Mouse (Mus musculus) kidney, embryonic 16.5 days (tissue): Measurements from ENCODE around the gene Flvcr2. TPM values are rescaled to one million over a fixed set of nuclear protein-coding genes. Genes with fewer than 3 reads are reported as not detected.

Source experiments
- ATAC-seq: fragments of 200-750 bp; cut with Nextera tagmentation; 2 replicates; pipeline ENCODE4 v1.8.0; 2017; ENCODE audit warnings: moderate TSS enrichment; ENCODE audit not compliant: low FRiP score, low TSS enrichment
- H3K27ac ChIP-seq: fragments of 300-500 bp; sonication (generic); 2 replicates; pipeline ENCODE4 v1.5.1; 2014; ENCODE audit warnings: low read length
- H3K27me3 ChIP-seq: fragments of 300-500 bp; sonication (generic); 2 replicates; pipeline ENCODE4 v1.6.1; 2014; ENCODE audit warnings: low read length, control low read depth, mixed read lengths; ENCODE audit not compliant: insufficient read depth
- H3K36me3 ChIP-seq: fragments of 300-500 bp; sonication (generic); 2 replicates; pipeline ENCODE4 v1.6.1; 2014; ENCODE audit warnings: low read length, control low read depth, mixed read lengths; ENCODE audit not compliant: insufficient read depth
- H3K4me1 ChIP-seq: fragments of 300-500 bp; sonication (generic); 2 replicates; pipeline ENCODE4 v1.6.1; 2014; ENCODE audit warnings: low read length, control low read depth, mixed read lengths; ENCODE audit not compliant: insufficient read depth
- H3K4me2 ChIP-seq: fragments of 300-500 bp; sonication (generic); replicated peaks from 2 replicates; pipeline ENCODE4 v1.6.1; 2014; ENCODE audit warnings: low read depth, low read length
- H3K4me3 ChIP-seq: fragments of 300-500 bp; sonication (generic); 2 replicates; pipeline ENCODE4 v1.5.1; 2014; ENCODE audit warnings: mild to moderate bottlenecking, low read length
- H3K9ac ChIP-seq: fragments of 300-500 bp; sonication (generic); replicated peaks from 2 replicates; pipeline ENCODE4 v1.6.1; 2014; ENCODE audit warnings: low read length
- H3K9me3 ChIP-seq: fragments of 300-500 bp; sonication (generic); 2 replicates; pipeline ENCODE4 v1.6.1; 2016; ENCODE audit warnings: low read length, control low read depth
- WGBS: fragments of 180-500 bp; shearing (Covaris S2); extraction: QIAGEN DNeasy Blood & Tissue Kit; methylation state at CpG from one replicate; pipeline ENCODE4 v1.1.7; 2014; 5-methylcytosine and 5-hydroxymethylcytosine counted together
- polyA plus RNA-seq: library from polyadenylated mRNA; unstranded; fragments of >200 nt; fragmentation: Nextera tagmentation; extraction: Ambion mirVana; gene quantifications from 2 replicates; pipeline ENCODE4 v1.2.1, GENCODE M21; 2015

Flvcr2 gene
- polyA plus RNA-seq, 1 experiment from 2014 or later, result 7.1 TPM

DNA sequence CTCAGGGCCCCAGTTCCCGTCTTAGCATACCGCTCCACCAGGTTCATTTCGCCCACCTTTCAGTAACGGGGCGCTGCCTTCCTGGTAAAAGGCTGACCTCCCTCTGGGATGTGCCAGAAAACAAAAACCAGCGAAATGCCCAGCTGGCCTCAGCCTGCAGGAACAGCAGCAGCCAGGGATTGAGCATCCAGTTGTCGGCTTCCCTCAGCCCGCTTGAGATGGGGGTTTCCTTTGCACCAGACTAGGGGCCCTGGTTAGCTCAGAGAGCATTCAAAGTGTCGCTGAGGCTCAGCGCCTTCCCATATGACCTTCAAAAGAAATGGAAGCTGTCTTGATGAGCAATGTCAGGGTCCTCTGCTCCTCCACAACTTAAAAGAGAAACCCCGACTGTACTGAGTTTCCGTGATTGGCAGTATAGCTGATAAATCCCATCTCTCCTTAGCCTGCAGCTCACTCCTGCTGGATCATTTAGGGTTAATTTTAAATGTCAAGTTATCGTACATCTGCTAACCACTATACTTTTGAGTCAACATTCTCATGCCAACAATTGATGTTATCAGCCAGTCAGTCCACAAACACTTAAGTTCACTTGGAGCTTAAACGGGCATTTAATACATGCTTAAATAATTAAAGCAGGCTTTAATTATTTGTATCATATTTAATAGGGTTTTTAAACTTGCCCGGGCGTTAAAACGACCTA is 40.4 kb upstream of the Flvcr2 start:
- 11% methylated on average over 17 of the region's 17 CpGs for WGBS
- peak overlapping the region; percentile 85 for H3K4me2 ChIP-seq
- peaks cover 15% of the 10 kb centered on the region for H3K4me1 ChIP-seq
- no peaks in the 10 kb centered on the region for H3K9me3 ChIP-seq
- peak; percentile 26; the same call in 1 of the 2 replicates for ATAC-seq
- H3K4me3 ChIP-seq, result peak overlapping the region; percentile 57
- no peaks in the 10 kb centered on the region for H3K36me3 ChIP-seq
- H3K27ac ChIP-seq, result peak overlapping the region; percentile 76
- peak overlapping the region; percentile 77 for H3K9ac ChIP-seq
- peaks cover 14% of the 10 kb centered on the region; the same call in 1 of the 2 replicates for H3K27me3 ChIP-seq

DNA sequence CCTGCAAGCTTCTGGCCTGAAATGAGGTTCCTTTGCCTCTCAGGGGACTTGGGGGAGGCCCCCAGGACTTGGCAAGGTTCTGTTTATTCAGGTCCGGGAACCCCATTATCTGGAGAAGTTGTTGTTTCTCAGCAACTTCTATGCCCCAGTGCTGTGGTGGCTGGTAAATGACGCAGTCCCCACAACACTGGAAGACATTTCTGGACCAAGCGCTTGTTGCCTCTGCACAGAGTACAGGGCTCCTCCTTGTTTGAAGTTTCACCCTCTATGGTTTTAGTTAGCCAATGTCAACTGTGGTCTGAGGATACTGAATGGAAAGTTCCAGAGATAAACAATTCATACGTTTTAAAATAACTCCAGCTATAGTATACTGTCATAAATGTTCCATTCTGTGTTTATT is 39.4 kb upstream of the Flvcr2 start:
- no peak for ATAC-seq
- H3K27me3 ChIP-seq, result peaks cover 14% of the 10 kb centered on the region; the same call in 1 of the 2 replicates
- H3K9me3 ChIP-seq, result no peaks in the 10 kb centered on the region
- no peaks in the 10 kb centered on the region for H3K36me3 ChIP-seq
- no peak overlapping the region for H3K9ac ChIP-seq
- H3K4me1 ChIP-seq, result peaks cover 15% of the 10 kb centered on the region
- no peak overlapping the region for H3K4me3 ChIP-seq
- no peak overlapping the region for H3K27ac ChIP-seq
- 75% methylated on average over 4 of the region's 4 CpGs for WGBS
- H3K4me2 ChIP-seq, result no peak overlapping the region

DNA sequence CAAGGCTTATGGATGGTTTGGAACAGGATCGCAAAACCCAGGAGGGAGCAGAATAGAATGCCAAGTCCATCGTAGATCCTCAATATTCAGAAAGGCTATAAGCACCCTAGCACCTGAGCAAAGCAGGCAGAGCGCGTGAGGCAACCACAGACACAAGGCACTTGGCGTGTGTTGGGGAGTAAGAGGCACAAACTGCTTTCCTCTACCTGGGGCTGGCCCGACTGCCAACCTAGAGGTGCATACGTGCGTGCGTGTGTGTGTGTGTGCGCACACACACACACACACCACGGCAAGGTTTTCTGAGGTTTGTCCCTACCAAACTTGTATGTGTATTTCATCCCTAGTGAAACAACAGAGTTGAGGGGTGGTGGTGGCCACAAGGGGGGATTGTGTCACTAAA is 38.9 kb upstream of the Flvcr2 start:
- H3K36me3 ChIP-seq, result no peaks in the 10 kb centered on the region
- ATAC-seq, result no peak
- 0 out of 2 replicates have a peak, but pooled peaks cover under 1% of the 10 kb centered on the region for H3K9me3 ChIP-seq
- 94% methylated on average over 11 of the region's 11 CpGs for WGBS
- H3K27ac ChIP-seq, result no peak overlapping the region
- H3K9ac ChIP-seq, result no peak overlapping the region
- peaks cover 15% of the 10 kb centered on the region for H3K4me1 ChIP-seq
- no peak overlapping the region for H3K4me3 ChIP-seq
- no peak overlapping the region for H3K4me2 ChIP-seq
- H3K27me3 ChIP-seq, result peaks cover 14% of the 10 kb centered on the region; the same call in 1 of the 2 replicates

DNA sequence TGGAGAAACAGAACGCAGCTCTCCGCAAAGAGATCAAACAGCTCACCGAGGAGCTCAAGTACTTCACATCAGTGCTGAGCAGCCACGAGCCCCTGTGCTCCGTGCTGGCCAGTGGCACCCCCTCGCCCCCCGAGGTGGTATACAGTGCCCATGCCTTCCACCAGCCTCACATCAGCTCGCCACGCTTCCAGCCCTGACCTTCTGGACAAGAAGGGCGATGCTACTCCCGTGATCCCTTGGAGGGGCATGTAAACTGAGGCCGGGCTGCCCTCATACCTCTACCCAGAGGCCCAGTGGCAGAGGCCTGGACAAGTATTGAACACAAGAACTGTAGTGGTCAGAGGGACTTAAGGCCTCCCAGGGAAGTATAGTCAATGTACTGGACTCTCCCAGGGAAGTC is 37.8 kb upstream of the Flvcr2 start:
- peaks cover 15% of the 10 kb centered on the region for H3K4me1 ChIP-seq
- no peak for ATAC-seq
- peaks cover 14% of the 10 kb centered on the region; the same call in 1 of the 2 replicates for H3K27me3 ChIP-seq
- H3K36me3 ChIP-seq, result no peaks in the 10 kb centered on the region
- 86% methylated on average over 12 of the region's 12 CpGs for WGBS
- no peak overlapping the region for H3K4me3 ChIP-seq
- H3K4me2 ChIP-seq, result no peak overlapping the region
- H3K9ac ChIP-seq, result no peak overlapping the region
- H3K9me3 ChIP-seq, result 0 out of 2 replicates have a peak, but pooled peaks cover 4% of the 10 kb centered on the region
- H3K27ac ChIP-seq, result no peak overlapping the region

DNA sequence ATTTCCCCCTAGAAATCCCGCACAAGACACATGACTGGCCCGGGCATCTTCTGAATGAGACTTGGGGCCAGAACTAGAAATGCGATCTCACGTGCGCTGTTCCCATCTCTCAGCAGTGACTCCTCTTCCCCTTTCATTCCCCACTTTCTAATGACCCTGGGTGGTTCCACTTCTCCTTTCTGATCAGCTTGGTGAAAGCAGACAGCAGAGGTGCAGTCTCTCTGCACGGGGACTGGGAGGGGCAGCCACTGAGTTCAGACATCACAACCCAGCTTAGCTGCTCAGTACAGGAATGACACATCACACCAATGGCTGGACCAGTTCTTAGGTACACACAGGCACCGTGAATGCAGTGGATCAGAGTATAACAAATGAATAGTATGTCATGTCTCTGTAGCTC is 35.6 kb upstream of the Flvcr2 start:
- 79% methylated on average over 7 of the region's 7 CpGs for WGBS
- Histone ChIP-seq H3K4me1 (peaks cover 7% of the 10 kb centered on the region), H3K27me3 (peaks cover 14% of the 10 kb centered on the region; the same call in 1 of the 2 replicates), H3K9me3 (0 out of 2 replicates have a peak, but pooled peaks cover 4% of the 10 kb centered on the region), H3K4me3 (no peak overlapping the region), H3K27ac (no peak overlapping the region), H3K36me3 (no peaks in the 10 kb centered on the region), H3K4me2 (no peak overlapping the region), H3K9ac (no peak overlapping the region)
- no peak for ATAC-seq

DNA sequence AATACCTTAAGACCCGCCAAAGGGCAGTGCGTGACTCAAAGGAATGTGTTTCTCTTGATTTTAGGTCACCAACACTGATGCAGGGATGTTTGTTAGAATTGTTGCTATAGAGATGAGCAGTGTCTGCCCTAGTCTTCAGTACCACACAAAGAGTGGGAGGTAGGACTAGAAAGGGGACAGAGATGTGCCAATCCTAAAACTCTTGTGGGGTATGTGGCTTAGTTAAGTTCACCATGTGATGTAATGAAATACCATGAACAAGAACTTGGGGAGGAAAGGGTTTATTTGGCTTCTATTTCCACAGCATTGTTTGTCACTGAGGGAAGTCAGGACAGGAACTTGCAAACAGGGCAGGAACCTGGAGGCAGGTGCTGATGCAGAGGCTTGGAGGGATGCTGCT is 33.8 kb upstream of the Flvcr2 start:
- H3K9me3 ChIP-seq, result 0 out of 2 replicates have a peak, but pooled peaks cover 4% of the 10 kb centered on the region
- ATAC-seq, result no peak
- H3K4me1 ChIP-seq, result no peaks in the 10 kb centered on the region
- no peak overlapping the region for H3K27ac ChIP-seq
- no peak overlapping the region for H3K4me2 ChIP-seq
- H3K9ac ChIP-seq, result no peak overlapping the region
- no peak overlapping the region for H3K4me3 ChIP-seq
- WGBS, result 94% methylated on average over 2 of the region's 2 CpGs
- no peaks in the 10 kb centered on the region for H3K36me3 ChIP-seq
- peaks cover 12% of the 10 kb centered on the region; the same call in 1 of the 2 replicates for H3K27me3 ChIP-seq

DNA sequence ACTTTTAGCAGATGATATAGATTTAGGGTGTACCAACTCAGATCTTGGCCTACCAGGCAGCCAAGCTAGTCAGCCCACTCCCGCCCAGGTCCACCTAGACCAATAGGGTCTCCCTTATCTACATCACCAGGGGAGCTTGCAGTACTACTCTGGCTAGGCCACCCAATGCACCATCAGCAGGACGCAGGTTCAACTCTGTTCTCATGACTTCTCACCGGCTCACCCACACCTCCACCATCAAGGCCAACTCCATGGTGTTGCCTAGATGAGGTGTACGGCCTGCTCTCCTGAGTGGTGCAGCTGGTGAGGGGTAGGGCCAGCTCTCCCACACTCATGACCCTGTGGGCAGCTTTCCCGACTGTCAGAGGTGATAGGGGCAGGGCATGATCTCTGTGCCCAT is 32.2 kb upstream of the Flvcr2 start:
- Histone ChIP-seq H3K9me3 (0 out of 2 replicates have a peak, but pooled peaks cover 4% of the 10 kb centered on the region), H3K27me3 (no peaks in the 10 kb centered on the region), H3K4me2 (no peak overlapping the region), H3K4me1 (no peaks in the 10 kb centered on the region), H3K4me3 (no peak overlapping the region), H3K36me3 (no peaks in the 10 kb centered on the region), H3K9ac (no peak overlapping the region), H3K27ac (no peak overlapping the region)
- 88% methylated on average over 5 of the region's 5 CpGs for WGBS
- no peak; the same call in 1 of the 2 replicates for ATAC-seq

DNA sequence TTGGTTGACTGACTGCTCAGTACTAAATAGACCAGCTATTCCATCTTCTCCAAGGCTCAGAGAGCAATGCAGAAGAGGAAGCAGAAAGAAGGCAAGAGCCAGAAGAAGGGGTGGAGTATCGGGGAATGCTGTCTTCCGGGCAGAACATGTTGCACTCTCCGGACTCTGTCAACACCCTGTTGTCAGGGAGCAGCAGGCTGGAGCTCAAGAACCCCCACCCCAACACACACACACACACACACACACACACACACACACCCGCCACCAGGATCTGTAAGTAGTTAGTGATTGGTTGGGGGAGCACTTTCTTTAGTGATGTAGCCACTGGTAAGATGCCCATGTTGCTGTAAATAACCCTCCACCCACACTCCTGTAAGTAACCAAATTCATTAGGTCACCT is 21.0 kb upstream of the Flvcr2 start:
- no peak overlapping the region for H3K27ac ChIP-seq
- WGBS, result 73% methylated on average over 4 of the region's 4 CpGs
- no peak overlapping the region for H3K9ac ChIP-seq
- H3K9me3 ChIP-seq, result no peaks in the 10 kb centered on the region
- no peak overlapping the region for H3K4me2 ChIP-seq
- no peak for ATAC-seq
- H3K4me1 ChIP-seq, result no peaks in the 10 kb centered on the region
- no peaks in the 10 kb centered on the region for H3K36me3 ChIP-seq
- H3K4me3 ChIP-seq, result no peak overlapping the region
- no peaks in the 10 kb centered on the region for H3K27me3 ChIP-seq

DNA sequence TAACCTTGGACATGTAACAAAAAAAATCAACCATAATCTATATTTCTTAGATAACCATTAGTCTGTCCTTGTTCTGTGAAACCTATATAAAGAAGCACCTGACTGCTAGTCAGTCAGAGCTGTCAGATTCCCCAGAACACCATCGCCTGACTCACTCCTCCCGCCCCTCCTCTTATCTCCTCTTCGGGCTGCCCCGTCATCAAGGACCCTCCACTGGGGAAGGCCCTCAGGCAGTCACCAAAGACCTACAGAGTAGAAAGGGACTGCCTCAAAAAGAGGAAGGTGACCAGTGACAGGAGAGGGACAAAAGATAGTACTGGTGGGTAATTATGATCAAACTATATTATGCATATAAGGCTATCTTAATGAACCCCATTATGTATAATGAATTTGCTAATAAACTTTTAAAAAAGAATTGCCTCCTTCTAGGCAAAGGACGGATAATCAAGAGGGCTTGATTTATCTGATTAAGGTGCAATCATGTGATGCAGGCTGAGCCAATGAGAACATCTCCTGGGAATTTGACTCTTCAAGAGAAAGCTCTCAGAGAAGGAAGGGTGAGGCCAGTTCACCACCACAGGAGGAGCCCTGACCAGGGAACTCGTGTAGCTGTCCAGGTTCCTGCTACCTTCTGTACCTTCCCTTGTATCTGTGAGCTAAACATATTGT is 19.5 kb upstream of the Flvcr2 start:
- Histone ChIP-seq H3K27me3 (no peaks in the 10 kb centered on the region), H3K36me3 (no peaks in the 10 kb centered on the region), H3K4me3 (no peak overlapping the region), H3K27ac (no peak overlapping the region), H3K4me2 (no peak overlapping the region), H3K9ac (no peak overlapping the region), H3K9me3 (no peaks in the 10 kb centered on the region), H3K4me1 (no peaks in the 10 kb centered on the region)
- 68% methylated on average over 6 of the region's 6 CpGs for WGBS
- ATAC-seq, result no peak

DNA sequence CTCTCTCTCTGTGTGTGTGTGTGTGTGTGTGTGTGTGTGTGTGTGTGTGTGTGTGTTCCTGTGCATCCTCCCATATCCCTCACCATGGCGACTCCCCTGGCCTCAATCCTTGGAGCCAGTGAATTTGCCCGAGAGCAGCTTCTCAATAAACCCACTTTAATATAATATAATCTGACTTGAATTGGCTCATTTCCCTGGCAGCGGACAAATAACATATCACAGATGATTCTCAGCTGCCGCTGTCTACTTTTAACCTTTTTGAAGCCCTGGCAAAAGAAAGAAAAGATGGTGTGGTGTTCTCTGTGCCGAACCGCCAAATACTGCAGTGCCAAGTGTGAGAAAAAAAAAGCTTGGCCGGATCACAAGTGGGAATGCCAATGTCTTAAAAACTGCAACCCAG is 18.2 kb upstream of the Flvcr2 start:
- 77% methylated on average over 7 of the region's 7 CpGs for WGBS
- no peak for ATAC-seq
- no peak overlapping the region for H3K4me2 ChIP-seq

More for the DNA sequence above, 18.2 kb upstream of the Flvcr2 start:
- no peaks in the 10 kb centered on the region for H3K9me3 ChIP-seq
- no peaks in the 10 kb centered on the region for H3K4me1 ChIP-seq
- H3K4me3 ChIP-seq, result no peak overlapping the region
- no peaks in the 10 kb centered on the region; the same call in 1 of the 2 replicates for H3K27me3 ChIP-seq
- H3K36me3 ChIP-seq, result no peaks in the 10 kb centered on the region
- H3K9ac ChIP-seq, result no peak overlapping the region
- H3K27ac ChIP-seq, result no peak overlapping the region
